Mouse (Mus musculus): ENCODE results near the gene Rab21. TPM values are rescaled to one million over a fixed set of nuclear protein-coding genes. Genes with fewer than 3 reads are reported as not detected.

The Rab21 gene
- total RNA-seq, 2 experiments from 2014 or later, result 42.5 to 60.9 TPM

GRCm38 (mm10) chr10:115290671-115291070 is 24.7 kb downstream of the Rab21 start:
- ATAC-seq (replicated peaks; ENCODE audit: poor library complexity, severe bottlenecking), result no peak

DNA sequence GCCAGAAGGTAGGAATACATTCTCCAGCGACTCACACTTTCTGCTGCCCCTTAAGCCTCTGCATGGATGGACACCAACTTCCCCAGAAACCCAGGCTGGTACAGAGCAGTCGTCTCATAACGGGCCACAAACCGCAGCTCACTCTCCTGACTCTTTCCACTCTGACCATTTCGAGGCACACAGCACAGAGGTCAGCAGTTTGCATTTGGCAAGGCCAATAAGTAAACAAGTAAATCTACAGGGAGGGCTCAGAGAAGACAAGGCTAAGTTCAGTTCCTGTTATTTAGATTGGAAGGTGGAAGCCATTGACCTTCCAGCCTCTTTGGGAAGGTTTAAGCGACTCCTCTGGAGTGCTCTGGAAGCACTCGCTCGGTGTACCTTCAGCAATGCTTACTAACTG is 26.5 kb downstream of the Rab21 start:
- ATAC-seq (replicated peaks; ENCODE audit: poor library complexity, severe bottlenecking), result no peak

- ATAC-seq (replicated peaks; ENCODE audit: poor library complexity, severe bottlenecking), result no peak
These were observed 31.2 kb downstream of the Rab21 start for GRCm38 (mm10) chr10:115284170-115284569.

DNA sequence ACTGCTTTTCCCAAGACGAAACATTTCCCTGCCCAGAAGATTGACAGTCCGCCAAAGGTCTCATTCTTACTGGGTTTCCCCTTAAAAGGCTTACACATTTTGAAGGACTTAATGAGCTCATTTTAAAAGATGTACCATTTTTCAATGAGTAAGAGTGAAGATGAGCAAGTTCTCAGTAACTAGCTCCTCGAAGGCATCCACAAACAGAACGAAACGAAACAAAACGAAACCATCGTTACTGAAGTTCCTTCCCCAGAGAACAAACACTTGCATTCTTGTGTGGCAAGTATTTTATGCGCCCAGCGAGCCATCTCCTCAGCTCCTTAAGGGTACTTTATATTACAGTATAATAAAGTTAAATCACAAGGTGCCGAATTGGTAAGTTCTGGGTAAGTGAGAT is 34.0 kb downstream of the Rab21 start:
- ATAC-seq (replicated peaks; ENCODE audit: poor library complexity, severe bottlenecking), result no peak

- ATAC-seq (replicated peaks; ENCODE audit: poor library complexity, severe bottlenecking), result no peak
These were observed 43.7 kb downstream of the Rab21 start for GRCm38 (mm10) chr10:115271649-115272048.

DNA sequence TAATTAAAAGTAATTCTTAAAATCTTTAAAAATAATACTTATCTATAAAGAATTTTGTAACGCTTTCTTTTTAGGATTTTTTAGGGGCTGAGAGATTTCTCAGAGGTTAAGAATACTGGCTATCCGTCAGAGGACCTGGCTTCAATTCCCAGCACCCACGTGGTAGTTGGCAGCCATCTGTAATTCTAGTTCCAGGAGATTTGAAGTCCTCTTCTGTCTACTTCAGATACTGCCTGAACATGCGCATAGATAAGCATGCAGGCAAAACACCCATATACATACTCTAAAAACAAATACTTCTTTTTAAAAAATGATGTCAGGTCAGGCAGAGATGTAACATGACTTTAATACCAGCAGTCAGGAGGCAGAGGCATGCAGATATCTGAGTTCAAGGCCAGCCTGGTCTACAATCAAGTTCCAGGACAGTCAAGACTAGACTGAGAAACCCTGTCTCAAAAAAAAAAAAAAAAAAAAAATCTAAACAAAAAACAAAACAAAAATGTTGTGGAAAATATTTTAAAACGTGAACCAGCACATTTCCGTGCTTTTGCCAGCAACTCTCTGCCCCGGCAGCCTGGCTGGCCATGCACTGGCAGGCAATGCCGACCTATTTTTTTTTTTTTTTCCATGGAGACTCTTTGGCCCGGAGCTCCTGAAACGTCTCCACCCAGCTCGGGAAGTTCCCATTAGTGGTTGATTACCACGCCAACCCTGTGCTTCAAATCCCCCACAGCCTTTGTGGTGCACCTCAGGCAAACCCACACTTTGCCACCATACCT is 44.6 kb downstream of the Rab21 start:
- ATAC-seq (replicated peaks; ENCODE audit: poor library complexity, severe bottlenecking), result no peak

GRCm38 (mm10) chr10:115262926-115263562 is 52.4 kb downstream of the Rab21 start:
- peak; percentile 91 for ATAC-seq (replicated peaks; ENCODE audit: poor library complexity, severe bottlenecking)

GRCm38 (mm10) chr10:115262261-115262660 is 53.1 kb downstream of the Rab21 start:
- no peak for ATAC-seq (replicated peaks; ENCODE audit: poor library complexity, severe bottlenecking)

DNA sequence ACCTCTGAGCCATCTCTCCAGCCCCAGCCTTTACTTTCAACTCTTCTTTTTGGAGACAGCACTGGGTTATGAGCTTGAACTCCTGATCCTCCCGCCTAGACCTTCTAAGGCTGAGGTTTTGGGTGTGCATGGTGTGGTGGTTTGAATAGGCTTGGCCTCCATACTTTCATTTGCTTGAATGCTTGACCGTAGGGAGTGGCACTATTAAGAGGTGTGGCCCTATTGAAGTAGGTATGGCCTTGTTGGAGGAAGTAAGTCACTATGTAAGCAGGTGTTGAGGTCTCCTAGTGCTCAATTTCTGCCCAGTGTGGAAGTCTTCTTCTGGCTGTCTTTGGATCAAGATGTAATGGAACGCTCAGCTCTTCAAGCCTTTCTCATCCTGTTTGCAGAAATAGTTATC is 54.0 kb downstream of the Rab21 start:
- no peak for ATAC-seq (replicated peaks; ENCODE audit: poor library complexity, severe bottlenecking)

GRCm38 (mm10) chr10:115256162-115256561 is 59.2 kb downstream of the Rab21 start:
- ATAC-seq (replicated peaks; ENCODE audit: poor library complexity, severe bottlenecking), result no peak

DNA sequence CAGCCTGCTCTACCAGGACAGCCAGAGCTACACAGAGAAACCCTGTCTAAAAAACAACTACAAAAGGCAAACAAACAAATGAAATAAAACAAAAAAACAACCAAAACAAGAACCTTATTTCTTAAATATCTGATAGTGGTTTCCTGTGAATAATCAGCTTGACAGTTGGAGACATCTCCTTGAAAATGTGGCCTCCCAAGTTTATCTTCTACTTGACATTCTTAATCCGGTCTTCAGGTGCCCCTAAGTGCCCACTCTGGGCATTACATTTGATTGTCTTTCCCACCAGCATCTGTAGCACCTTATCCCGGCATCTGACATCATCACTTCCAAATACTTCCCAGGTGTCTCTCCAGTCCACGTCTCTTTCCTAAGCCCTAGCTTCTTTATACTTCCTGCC is 61.9 kb downstream of the Rab21 start:
- no peak for ATAC-seq (replicated peaks; ENCODE audit: poor library complexity, severe bottlenecking)

- peak; percentile 48 for ATAC-seq (replicated peaks; ENCODE audit: poor library complexity, severe bottlenecking)
These were observed 63.1 kb downstream of the Rab21 start for GRCm38 (mm10) chr10:115252321-115252757.

GRCm38 (mm10) chr10:115251088-115251934 is 64.1 kb downstream of the Rab21 start, which contains the start of gene Tbc1d15:
Tbc1d15 (minus strand) TSS chr10:115251467.
- peak; percentile 68 for ATAC-seq (replicated peaks; ENCODE audit: poor library complexity, severe bottlenecking)

DNA sequence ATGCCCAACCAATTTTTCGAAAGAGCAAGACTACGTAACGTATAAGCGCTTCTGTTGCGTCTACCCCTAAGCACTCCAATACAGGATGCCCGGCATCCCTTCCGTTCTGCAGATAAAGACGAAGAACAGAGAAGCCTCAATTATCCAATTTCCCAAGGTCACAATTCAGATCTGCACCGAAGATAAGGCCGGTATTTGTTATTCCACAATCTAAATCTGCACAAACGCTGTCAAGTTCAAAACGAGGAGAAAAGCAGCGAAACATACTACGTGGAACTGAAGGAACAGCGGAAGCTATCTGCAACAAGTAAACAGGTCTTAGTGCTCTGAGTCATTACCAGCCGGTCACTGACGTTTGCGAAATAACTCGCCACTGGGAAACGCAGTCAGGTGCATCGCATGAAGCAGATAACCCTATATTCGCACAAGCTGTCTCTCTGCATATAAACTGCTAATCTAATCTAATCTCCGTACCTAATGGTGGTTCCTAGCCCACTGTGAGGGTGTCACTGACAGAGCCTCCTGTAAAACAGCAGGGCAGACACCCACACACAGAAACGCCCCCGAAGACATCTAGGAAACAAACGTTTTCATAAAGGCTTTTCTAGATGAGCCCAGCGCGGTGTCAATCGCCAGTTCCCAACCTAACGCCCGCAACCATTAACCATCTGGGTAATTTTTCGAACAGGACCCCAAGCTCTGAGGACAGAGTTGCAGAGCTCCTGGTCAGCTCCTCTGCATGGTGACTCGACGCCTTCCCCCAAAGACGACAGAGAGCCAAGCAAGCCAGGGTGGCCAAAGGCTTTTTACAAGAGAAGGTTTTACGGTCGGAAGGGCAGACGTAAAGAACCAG is 64.9 kb downstream of the Rab21 start:
- peak; percentile 45 for ATAC-seq (replicated peaks; ENCODE audit: poor library complexity, severe bottlenecking)

- ATAC-seq (replicated peaks; ENCODE audit: poor library complexity, severe bottlenecking), result peak; percentile 13
These were observed 67.4 kb downstream of the Rab21 start for GRCm38 (mm10) chr10:115248041-115248440.

DNA sequence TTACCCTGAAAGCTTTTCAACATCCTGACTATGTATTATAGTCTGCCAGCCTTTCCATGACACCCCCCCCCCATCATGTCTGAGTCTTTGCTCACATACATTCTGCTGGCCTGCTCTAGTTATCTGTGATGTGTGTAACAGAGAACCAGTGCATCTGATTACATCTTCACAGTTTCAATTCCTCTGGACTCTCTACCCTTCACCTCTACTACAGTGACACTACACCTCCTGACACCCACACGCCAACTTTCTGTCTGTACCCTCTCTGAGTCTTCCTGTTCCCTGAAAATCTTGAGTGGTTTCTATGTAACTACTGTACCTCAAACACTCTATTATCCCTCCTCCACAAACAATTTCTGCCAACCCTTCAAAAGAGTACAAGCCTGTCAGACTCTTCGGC is 69.9 kb downstream of the Rab21 start:
- ATAC-seq (replicated peaks; ENCODE audit: poor library complexity, severe bottlenecking), result peak; percentile 57

GRCm38 (mm10) chr10:115241082-115241595 is 74.3 kb downstream of the Rab21 start:
- peak; percentile 29; the same call in 1 of the 2 replicates for ATAC-seq (replicated peaks; ENCODE audit: poor library complexity, severe bottlenecking)

DNA sequence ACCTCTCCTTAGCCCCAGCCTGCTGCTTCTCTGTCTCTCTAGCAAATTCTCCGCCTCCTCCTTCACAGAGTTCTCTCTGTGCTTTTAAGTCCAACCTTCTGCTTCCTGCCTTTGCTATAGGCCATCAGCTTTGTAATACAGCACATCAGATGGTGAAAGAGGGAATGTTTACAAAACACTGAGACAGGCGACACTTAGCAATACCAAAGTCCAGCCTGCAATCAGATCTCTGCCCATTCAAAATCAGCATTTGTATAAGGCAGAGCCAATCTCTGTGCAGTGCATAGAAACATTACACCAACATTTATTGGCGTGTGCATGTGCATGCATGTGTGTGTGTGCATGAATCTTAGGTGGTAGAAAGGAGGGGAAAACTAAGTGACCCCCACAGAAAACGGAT is 77.5 kb downstream of the Rab21 start:
- no peak for ATAC-seq (replicated peaks; ENCODE audit: poor library complexity, severe bottlenecking)

Data from granulocyte monocyte progenitor cell, adult 5-6 weeks (primary cell).